Mouse (Mus musculus) naive thymus-derived CD4-positive, alpha-beta T cell, adult 5 months (primary cell): Measurements from ENCODE around the gene Tmem141. TPM values are rescaled to one million over a fixed set of nuclear protein-coding genes. Genes with fewer than 3 reads are reported as not detected.

Source experiments
- polyA plus RNA-seq: library from polyadenylated mRNA; unstranded; fragments of 100-300 nt; shearing (Covaris generic); gene quantifications from one replicate; pipeline ENCODE4 v1.2.1, GENCODE M21; 2017

Tmem141 gene
- polyA plus RNA-seq: 2.2 TPM

DNA sequence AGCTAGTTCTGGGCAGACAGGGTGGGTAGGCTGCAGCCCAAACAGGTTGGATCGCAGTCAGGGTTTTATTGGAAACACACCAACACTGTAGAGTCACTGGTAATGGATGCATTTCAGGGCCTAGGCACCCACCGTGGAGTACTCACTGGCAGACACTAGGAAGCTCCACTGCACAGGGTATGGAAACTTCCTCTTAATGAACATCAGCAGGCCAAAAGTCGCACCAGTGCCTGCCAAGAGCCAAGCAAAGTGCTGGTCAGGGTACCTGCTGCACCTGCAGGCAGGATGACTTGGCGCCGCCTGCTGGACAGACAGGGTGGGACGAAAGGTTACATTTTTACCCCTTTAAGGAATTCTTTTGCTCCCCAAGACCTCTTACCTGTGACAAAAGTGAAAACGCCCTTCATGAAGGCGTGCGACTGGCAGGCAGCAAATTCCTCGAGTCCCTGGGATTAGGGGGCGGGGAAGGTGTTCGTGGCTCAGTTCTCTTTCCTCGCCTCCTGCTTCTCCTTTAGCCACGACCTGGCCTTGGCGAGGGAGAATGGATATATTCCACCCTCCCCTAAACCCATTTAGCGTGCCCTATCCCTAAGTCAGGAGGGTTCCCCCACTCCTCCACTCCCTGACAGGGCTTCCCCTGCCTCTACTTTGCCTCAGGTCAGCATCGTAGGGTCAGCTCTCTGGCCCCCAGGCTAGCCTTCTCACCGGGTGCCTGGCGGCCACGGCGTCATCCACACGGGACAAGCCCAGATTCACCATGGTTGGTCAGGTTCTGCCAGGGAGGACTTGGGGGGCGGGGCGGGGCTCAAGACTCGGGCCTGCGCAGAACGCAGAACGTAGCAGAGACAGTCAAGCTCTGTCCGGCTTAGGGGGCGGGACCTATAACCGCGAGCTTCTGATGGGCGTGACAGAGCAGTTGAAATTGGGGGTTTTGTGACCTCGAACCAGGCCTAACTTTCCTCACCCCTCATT is at the start of gene Tmem141:
TSS of gene Tmem141 (minus strand) at position 777 of the 972 bp plus-strand sequence.

DNA sequence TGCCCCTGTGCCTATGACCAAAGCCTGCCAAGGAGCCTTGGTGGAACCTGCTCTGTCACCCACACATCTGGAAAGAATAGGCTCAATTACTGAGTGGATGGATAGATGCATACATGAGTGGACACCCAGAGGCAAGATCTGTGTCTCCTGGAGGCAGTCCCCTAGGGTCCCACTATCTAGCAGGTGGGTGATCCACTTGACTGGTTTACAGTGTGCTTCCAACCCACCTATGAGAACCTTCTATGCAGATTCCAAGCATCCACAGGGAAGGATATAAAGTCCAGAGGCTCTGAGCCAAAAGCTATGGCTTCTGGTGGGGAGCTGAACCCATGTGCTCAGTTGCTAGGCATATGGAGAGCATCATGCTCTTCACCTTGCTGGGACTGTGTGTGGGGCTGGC is 35.8 kb upstream of the Tmem141 start, which contains the start of gene Lcn5:
TSS of gene Lcn5 (plus strand) at position 301 of the 400 bp plus-strand sequence.

DNA sequence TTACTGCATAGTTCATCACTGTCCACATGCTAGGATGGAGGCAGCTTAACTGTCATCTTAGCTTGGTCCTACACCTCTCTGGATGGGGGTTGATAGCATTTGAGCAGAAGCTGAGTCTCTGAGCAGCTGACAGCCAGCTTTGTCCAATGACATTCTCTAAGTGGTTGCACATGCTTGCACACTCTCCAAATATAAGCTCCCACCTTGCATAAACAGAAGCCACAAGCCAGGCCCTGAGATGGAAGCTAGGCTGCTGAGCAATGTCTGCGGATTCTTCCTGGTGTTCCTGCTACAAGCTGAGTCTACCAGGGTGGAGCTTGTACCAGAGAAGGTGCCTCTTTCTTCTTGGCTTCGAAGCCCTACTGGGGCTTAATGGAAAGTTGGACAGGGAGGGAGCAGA is 31.1 kb upstream of the Tmem141 start, which contains the start of gene Lcn8:
TSS of gene Lcn8 (plus strand) at position 219 of the 400 bp plus-strand sequence.

GRCm38 (mm10) chr2:25627811-25628210 is 6.0 kb upstream of the Tmem141 start, which contains the start of gene Fcna:
Gene Fcna, minus strand, starts transcription at chr2:25628030.

DNA sequence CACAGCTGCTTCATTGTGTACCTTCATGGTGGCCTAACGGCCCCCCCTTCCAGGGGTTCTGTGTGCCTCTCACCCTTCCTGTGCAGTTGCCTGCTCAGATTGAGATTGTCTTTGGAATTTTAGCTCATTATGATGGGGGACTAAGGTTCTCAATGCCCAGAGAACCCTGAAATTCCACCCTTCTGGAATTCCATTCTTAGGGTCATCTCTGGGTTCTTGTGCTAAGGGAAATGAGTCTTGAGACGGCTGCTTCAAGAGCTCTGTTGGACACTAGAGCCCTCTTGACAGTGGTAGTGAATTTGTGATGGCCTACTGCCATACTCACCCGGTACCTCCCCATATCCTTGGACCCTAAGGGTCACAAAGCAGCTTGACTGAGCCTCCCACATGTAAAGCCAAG is 4.2 kb downstream of the Tmem141 start, which contains the start of gene Ccdc183:
TSS of gene Ccdc183 (minus strand) at position 101 of the 400 bp plus-strand sequence.

DNA sequence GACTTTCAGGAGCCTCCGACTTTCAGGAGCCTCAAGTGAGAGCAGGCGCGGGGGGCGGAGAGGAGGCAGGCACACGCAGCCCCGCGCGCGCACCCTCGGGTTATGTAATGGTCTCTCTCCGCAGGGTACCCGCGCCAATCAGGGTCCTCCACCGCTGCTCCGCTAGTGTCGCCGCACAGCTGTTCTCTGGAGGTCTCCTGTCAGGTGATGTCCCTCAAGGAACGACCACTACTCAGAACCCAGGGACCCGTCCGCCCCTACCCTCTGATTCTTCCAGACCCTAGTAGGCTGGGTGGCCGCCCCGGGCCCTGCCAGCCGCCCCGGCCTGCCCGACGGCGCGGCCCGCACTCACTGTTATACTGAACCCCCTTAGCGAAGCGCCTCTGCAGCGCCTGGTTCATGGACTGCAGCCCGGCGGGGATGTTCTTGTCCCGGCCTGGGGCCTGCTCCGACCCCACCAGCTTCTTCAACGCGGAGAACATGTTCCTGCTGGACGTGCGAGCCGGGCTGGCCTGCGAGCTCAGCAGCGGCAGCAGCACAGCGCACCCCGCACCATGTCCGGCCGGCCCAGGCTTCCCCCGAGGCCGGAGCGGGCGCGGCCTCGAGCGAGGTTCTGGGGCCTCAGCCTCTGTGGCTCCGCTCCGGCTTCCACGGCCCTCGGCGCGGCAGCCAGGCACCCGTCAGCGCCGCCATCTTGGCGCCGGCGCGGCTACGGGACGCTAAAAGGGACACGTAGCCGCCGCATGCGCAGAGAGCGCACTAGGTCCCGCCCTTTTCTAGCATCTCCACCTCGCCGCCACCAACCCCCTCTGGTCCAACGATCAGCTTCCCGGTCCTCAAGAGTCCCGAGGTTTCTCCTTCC is 13.8 kb downstream of the Tmem141 start, which contains the start of gene Rabl6:
TSS of gene Rabl6 (minus strand) at position 761 of the 862 bp plus-strand sequence.

GRCm38 (mm10) chr2:25581294-25581864 is 40.4 kb downstream of the Tmem141 start, which contains the start of gene Ajm1:
Gene Ajm1, minus strand, starts transcription at chr2:25581757.

DNA sequence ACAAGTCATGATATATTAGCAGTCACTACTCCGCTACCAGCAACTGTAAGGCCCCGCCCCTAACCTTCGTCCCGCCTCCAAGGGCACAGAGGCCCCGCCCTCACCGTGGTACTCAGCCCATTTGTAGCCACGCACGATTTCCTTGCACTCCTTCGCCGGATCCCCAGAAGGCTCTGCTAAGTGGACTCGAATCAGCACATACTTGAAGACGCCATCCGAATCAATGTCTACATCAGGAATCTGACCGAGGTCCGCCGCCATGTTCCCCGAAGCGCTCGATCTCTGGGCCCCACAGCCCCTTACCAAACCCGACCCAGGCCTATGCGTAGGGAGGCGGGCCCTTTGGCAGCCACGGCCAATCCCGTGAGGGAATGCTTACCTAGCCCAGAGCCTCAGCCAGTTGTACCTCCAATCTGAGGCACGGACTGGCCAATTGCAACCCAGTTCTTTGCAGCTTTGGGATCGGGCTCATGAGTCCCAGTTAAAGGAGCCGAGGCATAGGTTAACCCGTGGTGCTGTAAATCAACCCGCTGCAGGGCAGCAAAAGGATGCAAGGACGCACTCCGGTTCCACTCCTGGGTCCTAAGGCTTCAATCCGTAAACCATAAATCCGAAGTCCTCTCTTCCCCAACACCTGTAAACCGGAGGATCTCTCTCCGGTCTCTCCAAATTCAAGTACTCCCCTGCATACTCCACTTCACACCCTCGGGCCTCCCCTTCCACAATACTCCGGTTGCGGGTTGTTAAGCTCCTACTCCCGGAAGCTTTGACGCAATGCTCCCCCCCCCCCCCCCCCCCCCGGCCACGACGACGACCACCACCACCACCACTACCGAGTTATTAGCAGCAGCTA is 47.0 kb downstream of the Tmem141 start, which contains the start of the genes Mamdc4 and Phpt1:
TSS of gene Mamdc4 (minus strand) at position 267 of the 853 bp plus-strand sequence.
TSS of gene Phpt1 (minus strand) at position 646 of the 853 bp plus-strand sequence.

Other genes with a start within 250 kb of the Tmem141 start
- not detected for gene Sapcd2, start 249.7 kb downstream of the Tmem141 start, polyA plus RNA-seq
- not detected for gene Entpd2, start 226.1 kb downstream of the Tmem141 start, polyA plus RNA-seq
- gene Npdc1, start 222.7 kb downstream of the Tmem141 start, polyA plus RNA-seq: 0.47 TPM
- gene Fut7, start 198.7 kb downstream of the Tmem141 start, polyA plus RNA-seq: not detected
- 44.9 TPM for gene Abca2, start 193.3 kb downstream of the Tmem141 start, polyA plus RNA-seq
- gene Clic3, start 165.2 kb downstream of the Tmem141 start, polyA plus RNA-seq: 5.1 TPM
- gene Paxx, start 160.9 kb downstream of the Tmem141 start, polyA plus RNA-seq: 74.5 TPM
- gene Ptgds, start 152.0 kb downstream of the Tmem141 start, polyA plus RNA-seq: not detected
- gene Lcn12, start 128.1 kb downstream of the Tmem141 start, polyA plus RNA-seq: not detected
- gene Fbxw5, start 121.3 kb downstream of the Tmem141 start, polyA plus RNA-seq: 82.7 TPM
- 5.6 TPM for gene C8g, start 120.3 kb downstream of the Tmem141 start, polyA plus RNA-seq
- 61.5 TPM for gene Traf2, start 75.1 kb downstream of the Tmem141 start, polyA plus RNA-seq
- 170 TPM for gene Edf1, start 64.2 kb downstream of the Tmem141 start, polyA plus RNA-seq
- gene Mamdc4, start 47.2 kb downstream of the Tmem141 start, polyA plus RNA-seq: 1.4 TPM
- 55.4 TPM for gene Phpt1, start 46.8 kb downstream of the Tmem141 start, polyA plus RNA-seq
- 0.17 TPM for gene Ajm1, start 40.2 kb downstream of the Tmem141 start, polyA plus RNA-seq
- gene Rabl6, start 13.5 kb downstream of the Tmem141 start, polyA plus RNA-seq: 59.7 TPM
- not detected for gene Ccdc183, start 4.3 kb downstream of the Tmem141 start, polyA plus RNA-seq
- not detected for gene Fcna, start 6.0 kb upstream of the Tmem141 start, polyA plus RNA-seq
- not detected for gene Lcn8, start 31.1 kb upstream of the Tmem141 start, polyA plus RNA-seq
- not detected for gene Lcn5, start 35.9 kb upstream of the Tmem141 start, polyA plus RNA-seq
- gene Lcn6, start 54.8 kb upstream of the Tmem141 start, polyA plus RNA-seq: not detected
- gene Lcn10, start 60.7 kb upstream of the Tmem141 start, polyA plus RNA-seq: not detected
- not detected for gene Obp2a, start 78.0 kb upstream of the Tmem141 start, polyA plus RNA-seq
- gene Bmyc, start 84.7 kb upstream of the Tmem141 start, polyA plus RNA-seq: 27.5 TPM
- gene Obp2b, start 115.0 kb upstream of the Tmem141 start, polyA plus RNA-seq: not detected
- gene Lcn3, start 143.6 kb upstream of the Tmem141 start, polyA plus RNA-seq: not detected
- not detected for gene Lcn11, start 155.0 kb upstream of the Tmem141 start, polyA plus RNA-seq
- gene Gm13539, start 160.3 kb upstream of the Tmem141 start, polyA plus RNA-seq: not detected
- not detected for gene Glt6d1, start 193.8 kb upstream of the Tmem141 start, polyA plus RNA-seq
- gene Lcn9, start 201.1 kb upstream of the Tmem141 start, polyA plus RNA-seq: not detected
- gene Sohlh1, start 225.2 kb upstream of the Tmem141 start, polyA plus RNA-seq: not detected
- gene Kcnt1, start 241.7 kb upstream of the Tmem141 start, polyA plus RNA-seq: not detected